Mouse (Mus musculus): ENCODE results near the gene Prmt1. TPM values are rescaled to one million over a fixed set of nuclear protein-coding genes. Genes with fewer than 3 reads are reported as not detected.

Prmt1 gene
- polyA plus RNA-seq, 1 experiment from 2014 or later: 623 TPM

DNA sequence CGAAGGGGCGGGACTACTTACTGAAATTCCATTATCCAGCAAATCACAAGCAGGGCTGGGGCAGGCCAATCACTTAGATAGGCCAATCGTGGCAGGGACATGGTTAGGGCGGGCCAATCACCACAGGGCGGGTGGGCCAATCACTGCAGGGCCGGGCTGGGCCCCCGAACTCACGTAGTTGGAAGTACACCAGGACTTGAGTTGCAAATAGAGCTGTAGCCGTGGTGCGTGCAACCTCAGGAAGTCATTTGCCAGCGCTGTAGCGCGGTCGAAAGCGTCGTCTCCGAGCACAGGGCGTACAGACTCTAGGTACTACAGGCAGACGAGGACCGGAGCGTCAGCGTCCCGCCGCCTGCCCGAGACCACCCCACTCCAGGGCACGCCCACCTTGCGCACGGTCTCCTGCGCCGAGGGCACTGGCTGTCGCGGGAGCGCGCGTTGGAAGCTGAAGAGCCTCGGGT is 16.1 kb downstream of the Prmt1 start:
- peaks cover 43% of the 10 kb centered on the region for H3K4me1 ChIP-seq (replicated peaks)
- H3K4me3 ChIP-seq: peak overlapping the region; percentile 51
- peaks cover 27% of the 10 kb centered on the region for H3K36me3 ChIP-seq
- H3K9me3 ChIP-seq: no peaks in the 10 kb centered on the region
- peak overlapping the region; percentile 86 for H3K27ac ChIP-seq (replicated peaks)
- no peaks in the 10 kb centered on the region for H3K27me3 ChIP-seq
- peak overlapping the region; percentile 74 for H3K4me2 ChIP-seq
- H3K9ac ChIP-seq: peak overlapping the region; percentile 70
- under 1% methylated on average over 35 of the region's 36 CpGs for WGBS
- ATAC-seq (ENCODE audit: low read depth): peak; percentile 94

DNA sequence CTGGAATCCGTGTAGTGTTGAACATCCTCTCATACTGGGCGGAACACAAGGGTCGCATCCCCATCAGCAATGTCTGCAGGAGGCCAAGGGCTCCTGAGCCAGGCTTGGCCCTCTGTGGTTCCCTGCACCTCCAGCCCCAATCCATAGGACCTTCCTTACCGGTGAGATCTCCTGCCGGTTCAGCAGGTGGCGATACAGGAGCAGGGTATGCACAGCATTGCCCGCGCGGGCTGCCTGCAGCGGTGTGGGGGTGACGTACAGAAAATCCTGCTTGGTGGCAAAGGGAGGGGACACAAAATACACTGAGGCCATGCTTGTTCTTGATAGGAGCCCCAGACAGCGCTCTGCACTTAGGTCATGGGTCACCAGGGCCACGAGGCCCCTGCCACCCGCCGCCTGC is 19.7 kb downstream of the Prmt1 start:
- no peak overlapping the region for H3K4me2 ChIP-seq
- H3K4me1 ChIP-seq (replicated peaks): peaks cover 14% of the 10 kb centered on the region
- peaks cover 59% of the 10 kb centered on the region for H3K36me3 ChIP-seq
- no peak overlapping the region for H3K9ac ChIP-seq
- 75% methylated on average over 15 of the region's 15 CpGs for WGBS
- H3K4me3 ChIP-seq: no peak overlapping the region
- no peak for ATAC-seq (ENCODE audit: low read depth)
- H3K27me3 ChIP-seq: no peaks in the 10 kb centered on the region
- no peaks in the 10 kb centered on the region for H3K9me3 ChIP-seq
- no peak overlapping the region for H3K27ac ChIP-seq (replicated peaks)

DNA sequence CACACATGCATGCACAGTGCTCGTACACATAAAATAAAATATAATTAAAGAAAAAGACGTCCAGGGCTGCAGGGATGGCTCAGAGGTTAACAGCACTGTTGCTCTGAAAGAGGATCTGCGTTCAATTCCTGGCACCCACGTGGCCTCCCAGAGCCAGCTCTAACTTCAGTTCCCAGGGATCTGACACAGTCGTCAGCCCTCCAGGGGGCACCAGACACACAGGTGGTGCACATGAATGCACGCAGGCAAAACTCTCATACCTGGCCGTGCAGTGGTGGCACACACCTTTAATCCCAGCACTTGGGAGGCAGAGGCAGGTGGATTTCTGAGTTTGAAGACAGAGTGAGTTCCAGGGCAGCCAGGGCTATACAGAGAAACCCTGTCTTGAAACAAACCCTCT is 20.4 kb downstream of the Prmt1 start:
- Histone ChIP-seq H3K4me2 (no peak overlapping the region), H3K36me3 (peaks cover 66% of the 10 kb centered on the region), H3K4me1 (replicated peaks) (peaks cover 8% of the 10 kb centered on the region), H3K9me3 (no peaks in the 10 kb centered on the region), H3K27me3 (no peaks in the 10 kb centered on the region), H3K9ac (no peak overlapping the region), H3K27ac (replicated peaks) (no peak overlapping the region), H3K4me3 (no peak overlapping the region)
- WGBS: 83% methylated on average over 7 of the region's 7 CpGs
- no peak for ATAC-seq (ENCODE audit: low read depth)

DNA sequence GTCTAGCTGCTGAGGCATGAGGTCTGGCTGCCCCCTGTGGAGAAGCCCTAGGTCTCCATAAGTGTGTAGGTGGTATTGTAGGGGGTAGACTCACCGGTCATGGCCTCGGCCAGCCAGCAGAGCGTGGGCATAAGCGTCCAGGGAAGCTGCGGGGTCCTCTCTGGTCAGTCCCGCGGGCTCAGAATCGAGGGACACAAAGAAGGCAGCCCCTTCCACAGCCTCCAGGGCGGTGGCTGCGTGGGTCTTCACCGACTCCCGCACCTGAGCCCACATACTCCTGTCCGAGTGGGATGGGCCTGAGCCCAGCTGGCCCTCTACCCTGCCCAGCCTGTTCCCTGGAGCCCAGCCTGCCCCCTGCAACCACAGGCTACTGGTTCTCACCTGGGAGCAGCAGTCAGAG is 21.4 kb downstream of the Prmt1 start:
- Histone ChIP-seq H3K27ac (replicated peaks) (no peak overlapping the region), H3K4me1 (replicated peaks) (no peaks in the 10 kb centered on the region), H3K9ac (no peak overlapping the region), H3K36me3 (peaks cover 75% of the 10 kb centered on the region), H3K9me3 (no peaks in the 10 kb centered on the region), H3K4me2 (no peak overlapping the region), H3K27me3 (no peaks in the 10 kb centered on the region), H3K4me3 (no peak overlapping the region)
- no peak for ATAC-seq (ENCODE audit: low read depth)
- WGBS: 95% methylated on average over 13 of the region's 13 CpGs

DNA sequence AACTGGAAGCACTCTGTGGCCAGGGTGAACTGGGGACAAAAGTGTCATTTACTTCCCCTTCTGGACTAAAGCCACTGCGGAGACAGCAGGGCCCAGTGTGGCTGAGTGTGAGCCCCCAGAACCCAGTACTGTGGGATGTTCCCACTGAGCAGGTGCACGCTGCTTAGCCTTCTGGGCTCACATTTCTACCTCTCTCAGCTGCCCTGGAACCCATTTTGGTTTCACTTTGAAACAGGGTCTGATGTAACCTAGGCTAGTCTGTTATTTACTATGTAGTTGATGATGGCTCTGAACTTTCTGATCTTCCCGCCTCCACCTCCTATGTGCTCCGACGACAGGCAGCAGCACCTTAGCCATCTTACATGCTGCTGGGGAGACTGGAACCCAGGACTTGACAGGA is 23.5 kb downstream of the Prmt1 start:
- H3K9me3 ChIP-seq: no peaks in the 10 kb centered on the region
- no peak overlapping the region for H3K9ac ChIP-seq
- 92% methylated on average over 5 of the region's 5 CpGs for WGBS
- no peak overlapping the region for H3K27ac ChIP-seq (replicated peaks)
- H3K36me3 ChIP-seq: peaks cover 87% of the 10 kb centered on the region
- no peak for ATAC-seq (ENCODE audit: low read depth)
- H3K4me1 ChIP-seq (replicated peaks): 0 out of 2 replicates have a peak, but pooled peaks cover under 1% of the 10 kb centered on the region
- H3K27me3 ChIP-seq: no peaks in the 10 kb centered on the region
- H3K4me3 ChIP-seq: no peak overlapping the region
- no peak overlapping the region for H3K4me2 ChIP-seq

DNA sequence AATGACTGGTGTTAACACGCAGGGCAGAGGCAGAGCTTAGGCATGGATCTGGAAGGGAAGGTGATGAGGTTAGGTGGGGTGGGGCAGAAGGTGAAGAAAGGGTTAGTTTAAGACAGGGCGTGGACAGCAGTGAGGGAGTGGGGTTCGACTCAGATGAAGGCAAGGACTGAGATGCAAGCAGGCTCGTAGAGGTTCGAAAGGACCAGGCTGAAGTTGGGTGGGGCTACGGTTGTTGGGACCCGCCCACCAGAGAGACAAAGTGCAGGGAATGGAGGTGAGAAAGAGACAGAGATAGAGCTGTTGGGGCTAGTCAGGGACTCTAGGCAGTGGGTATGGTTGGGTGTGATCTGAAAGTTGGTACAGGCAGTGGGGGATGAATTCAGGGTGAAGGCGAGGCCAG is 24.0 kb downstream of the Prmt1 start:
- H3K27me3 ChIP-seq: no peaks in the 10 kb centered on the region
- H3K9ac ChIP-seq: no peak overlapping the region
- H3K9me3 ChIP-seq: no peaks in the 10 kb centered on the region
- peaks cover 5% of the 10 kb centered on the region; the same call in 1 of the 2 replicates for H3K4me1 ChIP-seq (replicated peaks)
- no peak overlapping the region for H3K4me3 ChIP-seq
- H3K27ac ChIP-seq (replicated peaks): no peak overlapping the region
- ATAC-seq (ENCODE audit: low read depth): no peak
- no peak overlapping the region for H3K4me2 ChIP-seq
- 76% methylated on average over 8 of the region's 8 CpGs for WGBS
- H3K36me3 ChIP-seq: peaks cover 84% of the 10 kb centered on the region

DNA sequence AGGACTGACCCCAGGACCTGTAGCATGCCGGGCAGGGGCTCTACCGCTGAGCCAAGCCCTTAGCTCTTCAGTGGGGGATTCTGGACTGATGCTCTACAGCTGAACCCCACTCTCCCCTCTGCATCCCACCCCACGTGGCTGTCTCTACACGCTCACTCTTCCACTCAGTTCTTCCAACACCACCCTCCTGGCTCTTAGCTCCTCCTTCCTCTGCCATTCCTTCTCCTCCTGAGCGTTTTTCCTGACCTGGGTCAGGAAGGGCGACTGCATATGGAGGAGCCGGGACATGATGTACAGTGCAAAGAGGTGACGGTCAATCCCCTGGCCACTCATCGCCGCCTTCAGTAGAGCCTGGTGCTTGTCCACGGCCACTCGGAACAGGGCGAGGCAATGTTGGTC is 25.9 kb downstream of the Prmt1 start:
- Histone ChIP-seq H3K9me3 (no peaks in the 10 kb centered on the region), H3K27me3 (no peaks in the 10 kb centered on the region), H3K36me3 (peaks cover 68% of the 10 kb centered on the region), H3K4me3 (no peak overlapping the region), H3K9ac (no peak overlapping the region), H3K27ac (replicated peaks) (no peak overlapping the region), H3K4me2 (no peak overlapping the region), H3K4me1 (replicated peaks) (peaks cover 16% of the 10 kb centered on the region)
- no peak for ATAC-seq (ENCODE audit: low read depth)
- WGBS: 90% methylated on average over 13 of the region's 13 CpGs

DNA sequence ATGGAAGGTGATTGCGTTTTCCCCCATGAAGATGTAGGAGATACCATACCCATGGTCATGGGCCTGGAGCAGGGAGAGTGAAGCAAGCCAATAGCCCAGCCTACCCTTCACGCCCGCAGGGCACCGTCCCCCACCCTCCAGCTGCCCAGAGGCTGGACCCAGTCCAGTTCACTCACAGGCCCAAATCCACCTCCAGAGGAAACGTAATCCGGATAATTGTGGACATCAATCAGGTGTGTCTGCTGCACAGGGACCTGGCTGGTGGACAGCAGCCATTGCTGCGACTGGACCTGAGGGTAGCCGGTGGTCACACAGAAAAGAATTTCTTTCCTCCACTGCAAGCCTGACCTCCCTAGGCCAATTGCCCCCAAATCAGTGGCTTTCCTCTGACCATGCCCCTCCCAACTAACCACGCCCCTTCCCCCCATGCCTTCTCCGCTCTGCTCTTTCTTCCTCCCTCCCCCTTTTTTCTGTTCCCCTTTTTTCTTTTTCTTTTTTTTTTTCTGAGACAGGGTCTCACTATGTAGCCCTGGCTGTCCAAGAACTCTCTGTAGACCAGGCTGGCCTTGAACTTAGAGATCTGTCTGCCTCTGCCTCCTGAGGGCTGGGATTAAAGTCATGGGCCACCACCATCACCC is 26.4 kb downstream of the Prmt1 start:
- Histone ChIP-seq H3K4me1 (replicated peaks) (peaks cover 16% of the 10 kb centered on the region), H3K27me3 (no peaks in the 10 kb centered on the region), H3K9ac (no peak overlapping the region), H3K4me2 (no peak overlapping the region), H3K27ac (replicated peaks) (no peak overlapping the region), H3K36me3 (peaks cover 63% of the 10 kb centered on the region), H3K9me3 (no peaks in the 10 kb centered on the region), H3K4me3 (no peak overlapping the region)
- 87% methylated on average over 10 of the region's 10 CpGs for WGBS
- ATAC-seq (ENCODE audit: low read depth): no peak

DNA sequence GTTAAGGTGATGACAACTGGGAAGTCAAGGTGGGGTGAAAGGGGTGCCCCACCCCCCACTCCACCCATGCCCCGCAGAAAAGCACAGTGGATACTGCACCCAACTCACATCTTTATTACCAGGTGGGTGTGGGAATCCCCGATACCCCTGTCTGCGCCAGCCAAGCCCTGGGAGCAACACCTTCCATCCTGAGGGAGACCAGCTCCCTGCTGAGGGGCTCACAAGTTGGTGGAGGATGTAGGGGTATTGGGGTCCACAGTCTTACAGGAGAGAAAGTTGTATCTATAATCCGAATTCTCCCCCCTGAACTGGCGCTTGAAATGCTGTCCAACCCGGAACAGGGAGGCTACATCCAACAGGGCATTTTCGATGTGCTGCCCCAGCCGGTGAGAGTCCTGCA is 27.1 kb downstream of the Prmt1 start:
- H3K36me3 ChIP-seq: peaks cover 58% of the 10 kb centered on the region

DNA sequence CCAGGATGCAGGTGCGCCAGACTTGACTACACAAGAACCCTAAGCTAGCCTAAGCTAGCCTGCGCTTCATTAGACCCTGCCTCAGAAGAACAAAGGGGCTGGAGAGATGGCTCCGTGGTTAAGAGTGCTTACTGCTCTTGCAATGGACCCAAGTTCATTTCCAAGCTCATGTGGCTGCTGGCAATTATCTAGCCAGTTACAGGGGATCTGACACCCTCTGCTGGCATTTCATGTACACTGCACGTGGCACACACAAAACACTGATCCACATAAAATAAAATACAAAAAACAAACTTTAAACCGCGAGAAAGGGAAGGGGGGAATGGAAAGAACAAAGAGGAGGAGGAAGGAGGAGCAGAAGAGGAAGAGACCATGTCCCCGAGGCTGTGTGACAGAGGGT is 28.2 kb downstream of the Prmt1 start:
- Histone ChIP-seq H3K9me3 (no peaks in the 10 kb centered on the region), H3K9ac (no peak overlapping the region), H3K27me3 (0 out of 2 replicates have a peak, but pooled peaks cover 5% of the 10 kb centered on the region), H3K27ac (replicated peaks) (no peak overlapping the region; the same call in 1 of the 2 replicates), H3K4me3 (no peak overlapping the region), H3K4me1 (replicated peaks) (peaks cover 16% of the 10 kb centered on the region), H3K36me3 (peaks cover 48% of the 10 kb centered on the region), H3K4me2 (no peak overlapping the region)
- WGBS: 59% methylated on average over 7 of the region's 7 CpGs
- ATAC-seq (ENCODE audit: low read depth): no peak

More for the DNA sequence above, 27.1 kb downstream of the Prmt1 start:
- H3K9me3 ChIP-seq: no peaks in the 10 kb centered on the region
- H3K4me2 ChIP-seq: no peak overlapping the region
- H3K27me3 ChIP-seq: no peaks in the 10 kb centered on the region
- 89% methylated on average over 8 of the region's 8 CpGs for WGBS
- peaks cover 16% of the 10 kb centered on the region for H3K4me1 ChIP-seq (replicated peaks)
- H3K9ac ChIP-seq: no peak overlapping the region
- no peak overlapping the region for H3K27ac ChIP-seq (replicated peaks)
- no peak for ATAC-seq (ENCODE audit: low read depth)
- H3K4me3 ChIP-seq: no peak overlapping the region

DNA sequence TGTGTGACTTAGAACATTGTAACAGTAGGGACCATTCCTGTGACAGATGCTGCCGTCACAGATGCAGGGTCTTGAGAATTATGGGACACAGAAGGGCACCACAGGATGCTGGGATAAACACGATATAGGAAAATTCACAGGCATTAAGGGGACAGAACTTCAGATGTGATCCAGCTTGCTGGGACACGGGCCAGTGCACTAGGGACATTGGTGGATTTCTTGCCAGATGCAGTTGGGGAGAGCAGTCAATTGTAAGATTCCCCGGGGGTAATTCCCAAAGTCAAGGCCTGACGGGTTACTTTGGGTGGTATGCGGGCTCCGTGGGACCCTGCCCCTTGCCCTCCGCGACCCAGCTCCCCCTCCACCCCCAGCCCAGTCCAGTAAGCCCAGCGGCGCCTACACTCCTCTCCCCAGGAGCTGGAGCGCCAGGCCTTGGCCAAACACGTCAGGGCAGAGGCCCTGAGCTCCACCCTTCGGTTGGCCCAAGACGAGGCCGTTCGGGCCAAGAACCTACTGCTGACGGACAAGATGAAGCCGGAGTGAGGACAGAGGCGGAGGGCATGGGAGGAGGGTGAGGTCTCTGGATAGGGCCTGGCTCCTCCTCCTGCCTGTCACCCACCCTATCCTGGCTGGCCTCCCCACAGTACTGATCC is 29.1 kb downstream of the Prmt1 start:
- 72% methylated on average over 20 of the region's 20 CpGs for WGBS
- 0 out of 2 replicates have a peak overlapping the region, but pooled peaks have one; percentile 23 for H3K9ac ChIP-seq
- no peak for ATAC-seq (ENCODE audit: low read depth)
- H3K4me3 ChIP-seq: no peak overlapping the region
- peaks cover 21% of the 10 kb centered on the region for H3K4me1 ChIP-seq (replicated peaks)
- H3K27me3 ChIP-seq: peaks cover 9% of the 10 kb centered on the region
- no peaks in the 10 kb centered on the region for H3K9me3 ChIP-seq
- H3K4me2 ChIP-seq: no peak overlapping the region
- peaks cover 40% of the 10 kb centered on the region for H3K36me3 ChIP-seq
- peak overlapping the region; percentile 46; the same call in 1 of the 2 replicates for H3K27ac ChIP-seq (replicated peaks)

DNA sequence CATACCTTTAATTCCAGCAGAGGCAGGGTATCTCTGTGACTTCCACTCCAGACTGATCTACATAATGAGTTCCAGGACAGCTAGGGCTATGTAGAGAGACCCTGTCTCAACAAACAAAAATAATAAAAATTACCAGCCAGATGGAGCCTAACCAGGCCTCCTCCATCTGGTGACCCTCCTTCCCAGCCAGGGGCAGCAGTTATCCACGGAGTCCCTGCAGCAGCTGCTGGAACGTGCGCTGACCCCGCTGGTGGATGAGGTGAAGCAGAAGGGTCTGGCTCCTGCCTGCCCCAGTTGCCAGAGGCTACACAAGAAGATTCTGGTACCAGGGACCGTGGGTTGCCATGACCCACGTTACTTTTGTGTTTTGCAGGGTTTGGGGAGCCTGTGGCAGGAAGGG is 30.1 kb downstream of the Prmt1 start:
- Histone ChIP-seq H3K9me3 (no peaks in the 10 kb centered on the region), H3K27me3 (peaks cover 20% of the 10 kb centered on the region), H3K4me1 (replicated peaks) (peaks cover 28% of the 10 kb centered on the region), H3K4me3 (no peak overlapping the region), H3K9ac (0 out of 2 replicates have a peak overlapping the region, but pooled peaks have one; percentile 23), H3K4me2 (no peak overlapping the region), H3K36me3 (peaks cover 30% of the 10 kb centered on the region), H3K27ac (replicated peaks) (peak overlapping the region; percentile 50)
- 43% methylated on average over 6 of the region's 6 CpGs for WGBS
- ATAC-seq (ENCODE audit: low read depth): no peak
